Mouse (Mus musculus): Measurements from ENCODE around the gene Kank2. TPM values are rescaled to one million over a fixed set of nuclear protein-coding genes. Genes with fewer than 3 reads are reported as not detected.

Kank2 gene
- polyA plus RNA-seq, 1 experiment from 2014 or later, result 11.1 TPM

DNA sequence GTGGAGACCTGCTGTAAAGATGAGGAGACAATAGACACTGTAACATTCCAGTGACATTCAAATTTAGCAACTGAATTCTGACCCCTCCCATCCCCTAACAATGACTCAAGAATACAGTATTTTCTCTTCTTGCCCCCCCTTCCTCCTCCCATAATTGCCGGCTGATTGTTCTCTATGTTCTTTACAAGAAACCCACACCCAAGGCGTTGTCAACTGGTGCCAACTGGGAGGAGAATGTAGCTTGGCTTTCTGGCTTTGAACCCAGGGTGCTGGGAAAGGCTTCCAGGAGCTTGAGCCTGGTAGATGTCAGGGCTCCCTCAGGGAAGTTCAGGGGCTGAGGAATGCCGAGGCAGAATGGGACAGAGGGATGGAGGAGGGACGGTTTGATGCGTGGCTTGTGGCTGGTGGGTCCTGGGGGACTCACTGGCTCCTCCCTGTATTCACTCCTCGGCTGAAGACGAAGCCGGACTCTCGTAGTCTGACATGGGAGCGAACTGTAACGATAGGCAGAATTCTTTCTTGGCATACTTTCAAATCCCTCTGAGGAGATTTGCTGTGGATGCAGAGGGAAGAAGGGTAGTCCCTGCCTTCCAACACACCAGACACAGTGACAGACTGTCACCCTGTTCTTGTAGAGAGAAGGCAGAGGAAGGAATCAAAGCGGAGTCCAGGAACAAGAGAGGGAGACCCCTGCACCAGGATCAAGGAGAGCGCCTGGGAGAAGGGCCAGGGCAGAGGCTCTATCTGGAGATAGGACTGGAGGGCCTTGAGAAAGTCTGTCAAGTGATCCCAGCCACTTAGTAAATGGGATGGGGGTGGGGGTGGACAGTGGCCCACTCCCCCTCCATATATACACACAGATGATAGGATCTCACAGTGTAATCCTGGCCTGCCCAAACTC is 29.8 kb downstream of the Kank2 start:
- ATAC-seq (ENCODE audit: insufficient number of reproducible peaks, insufficient read depth, low FRiP score, low read depth), result peak; percentile 44; the same call in 1 of the 2 replicates
- peaks cover 76% of the 10 kb centered on the region for H3K36me3 ChIP-seq (ENCODE audit: control insufficient read depth, insufficient read depth, low read length)
- no peaks in the 10 kb centered on the region for H3K9me3 ChIP-seq (ENCODE audit: control insufficient read depth, low read length)
- H3K9ac ChIP-seq (ENCODE audit: low read length), result peak overlapping the region; percentile 1; the same call in 1 of the 2 replicates
- H3K27ac ChIP-seq (replicated peaks in 1 of 2; ENCODE audit: control insufficient read depth in 1 of 2, insufficient read depth in 1 of 2, low read depth in 2 of 2, low read length in 2 of 2), result peak overlapping the region; percentile 82 to 90
- H3K4me1 ChIP-seq (ENCODE audit: control insufficient read depth in 2 of 2, insufficient read depth in 2 of 2, low read length in 2 of 2), result peaks cover 17 to 26% of the 10 kb centered on the region in 2 experiments
- no peak overlapping the region for H3K4me3 ChIP-seq (ENCODE audit: control insufficient read depth in 1 of 2, insufficient read depth in 1 of 2, low read depth in 1 of 2, low read length in 2 of 2)
- no peak overlapping the region for H3K4me2 ChIP-seq (ENCODE audit: low read length)
- 26% methylated on average over 13 of the region's 13 CpGs for WGBS
- H3K27me3 ChIP-seq (ENCODE audit: control insufficient read depth, insufficient read depth, low read length), result no peaks in the 10 kb centered on the region

DNA sequence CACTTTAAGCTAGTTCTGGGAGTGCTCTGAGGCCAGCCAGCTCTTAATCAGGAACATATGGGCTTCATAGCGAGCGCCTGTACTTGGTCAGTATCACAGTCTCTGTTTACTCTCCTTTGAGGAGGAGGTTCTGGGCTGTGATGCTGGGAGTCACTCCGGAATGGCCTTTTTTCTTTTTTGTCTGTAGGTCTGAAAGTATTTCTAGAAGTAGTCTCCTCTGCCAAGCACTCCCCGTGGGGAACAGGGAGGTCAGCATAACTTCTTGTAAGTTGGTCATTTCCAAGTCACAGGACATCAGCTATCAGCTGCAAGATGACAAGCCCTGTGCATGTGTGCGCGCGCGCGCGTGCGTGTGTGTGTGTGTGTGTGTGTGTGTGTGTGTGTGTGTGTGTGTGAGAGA is 30.6 kb downstream of the Kank2 start:
- Histone ChIP-seq H3K4me3 (ENCODE audit: control insufficient read depth in 1 of 2, insufficient read depth in 1 of 2, low read depth in 1 of 2, low read length in 2 of 2) (no peak overlapping the region), H3K4me2 (ENCODE audit: low read length) (no peak overlapping the region), H3K27me3 (ENCODE audit: control insufficient read depth, insufficient read depth, low read length) (no peaks in the 10 kb centered on the region), H3K9me3 (ENCODE audit: control insufficient read depth, low read length) (no peaks in the 10 kb centered on the region), H3K9ac (ENCODE audit: low read length) (no peak overlapping the region), H3K36me3 (ENCODE audit: control insufficient read depth, insufficient read depth, low read length) (peaks cover 67% of the 10 kb centered on the region), H3K4me1 (ENCODE audit: control insufficient read depth in 2 of 2, insufficient read depth in 2 of 2, low read length in 2 of 2) (peaks cover 19 to 28% of the 10 kb centered on the region in 2 experiments), H3K27ac (replicated peaks in 1 of 2; ENCODE audit: control insufficient read depth in 1 of 2, insufficient read depth in 1 of 2, low read depth in 2 of 2, low read length in 2 of 2) (peak overlapping the region; percentile 82 to 90)
- ATAC-seq (ENCODE audit: insufficient number of reproducible peaks, insufficient read depth, low FRiP score, low read depth), result no peak
- 64% methylated on average over 11 of the region's 11 CpGs for WGBS

DNA sequence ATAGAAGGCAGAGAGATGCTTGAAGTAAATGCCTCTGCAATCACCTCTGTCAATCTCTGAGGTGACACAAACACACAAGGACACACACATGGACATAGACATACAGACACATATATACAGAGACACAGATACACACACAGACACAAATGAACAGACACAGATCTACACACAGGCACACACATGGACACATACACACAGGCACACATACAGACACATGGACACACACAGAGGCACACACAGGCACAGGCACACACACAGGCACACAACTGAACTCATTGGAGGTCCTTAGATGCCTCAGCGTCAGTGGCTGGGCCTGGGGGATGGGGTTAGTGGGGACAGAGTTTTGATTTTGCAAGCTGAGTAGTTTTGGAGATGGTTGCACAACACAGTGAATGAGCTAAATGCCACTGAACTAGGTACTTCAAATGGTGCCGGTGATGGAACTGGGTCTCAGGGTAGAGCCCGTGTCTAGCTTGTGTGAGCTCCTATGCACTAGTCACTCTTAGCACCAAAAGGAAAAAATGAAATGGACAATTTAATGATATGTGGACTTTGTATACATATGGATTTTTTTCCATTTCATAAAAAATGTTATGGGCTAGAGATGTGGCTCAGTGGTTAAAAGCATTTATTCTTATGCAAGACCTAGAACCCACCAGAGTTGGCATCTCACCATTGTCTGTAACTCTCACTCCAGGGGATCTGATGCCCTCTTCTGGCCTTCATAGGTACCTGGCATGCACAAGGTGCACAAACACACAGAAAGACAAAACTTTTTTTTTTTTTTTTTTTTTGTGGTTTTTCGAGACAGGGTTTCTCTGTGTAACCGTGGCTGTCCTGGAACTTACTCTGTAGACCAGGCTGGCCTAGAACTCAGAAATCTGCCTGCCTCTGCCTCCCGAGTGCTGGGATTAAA is 34.2 kb downstream of the Kank2 start:
- Histone ChIP-seq H3K9me3 (ENCODE audit: control insufficient read depth, low read length) (no peaks in the 10 kb centered on the region), H3K9ac (ENCODE audit: low read length) (no peak overlapping the region), H3K36me3 (ENCODE audit: control insufficient read depth, insufficient read depth, low read length) (peaks cover 33% of the 10 kb centered on the region), H3K4me1 (ENCODE audit: control insufficient read depth in 2 of 2, insufficient read depth in 2 of 2, low read length in 2 of 2) (peaks cover 21 to 33% of the 10 kb centered on the region in 2 experiments), H3K4me3 (ENCODE audit: control insufficient read depth in 1 of 2, insufficient read depth in 1 of 2, low read depth in 1 of 2, low read length in 2 of 2) (no peak overlapping the region), H3K4me2 (ENCODE audit: low read length) (no peak overlapping the region), H3K27me3 (ENCODE audit: control insufficient read depth, insufficient read depth, low read length) (no peaks in the 10 kb centered on the region), H3K27ac (replicated peaks in 1 of 2; ENCODE audit: control insufficient read depth in 1 of 2, insufficient read depth in 1 of 2, low read depth in 2 of 2, low read length in 2 of 2) (no peak overlapping the region)
- no peak for ATAC-seq (ENCODE audit: insufficient number of reproducible peaks, insufficient read depth, low FRiP score, low read depth)
- 86% methylated on average over 6 of the region's 6 CpGs for WGBS

- ATAC-seq (ENCODE audit: insufficient number of reproducible peaks, insufficient read depth, low FRiP score, low read depth), result no peak
- Histone ChIP-seq H3K9me3 (ENCODE audit: control insufficient read depth, low read length) (no peaks in the 10 kb centered on the region), H3K27ac (replicated peaks in 1 of 2; ENCODE audit: control insufficient read depth in 1 of 2, insufficient read depth in 1 of 2, low read depth in 2 of 2, low read length in 2 of 2) (peak overlapping the region; percentile 43 to 64), H3K27me3 (ENCODE audit: control insufficient read depth, insufficient read depth, low read length) (no peaks in the 10 kb centered on the region), H3K4me3 (ENCODE audit: control insufficient read depth in 1 of 2, insufficient read depth in 1 of 2, low read depth in 1 of 2, low read length in 2 of 2) (no peak overlapping the region), H3K36me3 (ENCODE audit: control insufficient read depth, insufficient read depth, low read length) (peaks cover 11% of the 10 kb centered on the region), H3K9ac (ENCODE audit: low read length) (no peak overlapping the region), H3K4me2 (ENCODE audit: low read length) (no peak overlapping the region), H3K4me1 (ENCODE audit: control insufficient read depth in 2 of 2, insufficient read depth in 2 of 2, low read length in 2 of 2) (peaks cover 13 to 25% of the 10 kb centered on the region in 2 experiments)
Measured at GRCm38 (mm10) chr9:21762135-21762534, 36.4 kb downstream of the Kank2 start.

GRCm38 (mm10) chr9:21760155-21761088 is 38.1 kb downstream of the Kank2 start, which contains the start of gene Spc24:
Gene Spc24 (minus strand): TSS chr9:21760303.
- H3K4me3 ChIP-seq (ENCODE audit: control insufficient read depth in 1 of 2, insufficient read depth in 1 of 2, low read depth in 1 of 2, low read length in 2 of 2), result peak within 1 kb of the TSS; percentile 67 to 87
- peak within 1 kb of the TSS; percentile 77 for H3K9ac ChIP-seq (ENCODE audit: low read length)
- under 1% methylated on average over 49 of the region's 54 CpGs for WGBS
- H3K36me3 ChIP-seq (ENCODE audit: control insufficient read depth, insufficient read depth, low read length), result peaks cover 16% of the 10 kb centered on the region
- H3K4me1 ChIP-seq (ENCODE audit: control insufficient read depth in 2 of 2, insufficient read depth in 2 of 2, low read length in 2 of 2), result peaks cover 13 to 25% of the 10 kb centered on the region in 2 experiments
- H3K4me2 ChIP-seq (ENCODE audit: low read length), result peak within 1 kb of the TSS; percentile 77
- ATAC-seq (ENCODE audit: insufficient number of reproducible peaks, insufficient read depth, low FRiP score, low read depth), result peak; percentile 90
- no peaks in the 10 kb centered on the region for H3K9me3 ChIP-seq (ENCODE audit: control insufficient read depth, low read length)
- no peaks in the 10 kb centered on the region for H3K27me3 ChIP-seq (ENCODE audit: control insufficient read depth, insufficient read depth, low read length)
- peak within 1 kb of the TSS; percentile 21 to 63; a peak in 3 of 4 replicates for H3K27ac ChIP-seq (replicated peaks in 1 of 2; ENCODE audit: control insufficient read depth in 1 of 2, insufficient read depth in 1 of 2, low read depth in 2 of 2, low read length in 2 of 2)

- Histone ChIP-seq H3K4me3 (ENCODE audit: control insufficient read depth in 1 of 2, insufficient read depth in 1 of 2, low read depth in 1 of 2, low read length in 2 of 2) (peak overlapping the region; percentile 67 to 87), H3K36me3 (ENCODE audit: control insufficient read depth, insufficient read depth, low read length) (peaks cover 20% of the 10 kb centered on the region), H3K9me3 (ENCODE audit: control insufficient read depth, low read length) (no peaks in the 10 kb centered on the region), H3K4me2 (ENCODE audit: low read length) (peak overlapping the region; percentile 77), H3K27me3 (ENCODE audit: control insufficient read depth, insufficient read depth, low read length) (no peaks in the 10 kb centered on the region), H3K9ac (ENCODE audit: low read length) (peak overlapping the region; percentile 77), H3K27ac (replicated peaks in 1 of 2; ENCODE audit: control insufficient read depth in 1 of 2, insufficient read depth in 1 of 2, low read depth in 2 of 2, low read length in 2 of 2) (peak overlapping the region in 1 of 2 experiments; percentile 2; a peak in 1 of 4 replicates), H3K4me1 (ENCODE audit: control insufficient read depth in 2 of 2, insufficient read depth in 2 of 2, low read length in 2 of 2) (peaks cover 17 to 28% of the 10 kb centered on the region in 2 experiments)
- ATAC-seq (ENCODE audit: insufficient number of reproducible peaks, insufficient read depth, low FRiP score, low read depth), result no peak
- WGBS, result 1% methylated on average over 20 of the region's 20 CpGs
Measured at GRCm38 (mm10) chr9:21759718-21760117, 38.8 kb downstream of the Kank2 start.
